Mouse (Mus musculus) liver, adult 2 months (tissue): ENCODE measurements around the gene 1810055G02Rik.

Experiments used
- CTCF ChIP-seq: fragments of 200-500 bp; IDR thresholded peaks from 2 replicates; pipeline ENCODE4 v1.5.1; 2011; ENCODE audit warnings: low read depth, low read length, control low read depth
- POLR2A ChIP-seq: fragments of 200-500 bp; IDR thresholded peaks from 2 replicates; pipeline ENCODE4 v1.6.1; 2011; ENCODE audit warnings: low read length, control low read depth; ENCODE audit not compliant: insufficient read depth; ENCODE audit errors: extremely low read depth

DNA sequence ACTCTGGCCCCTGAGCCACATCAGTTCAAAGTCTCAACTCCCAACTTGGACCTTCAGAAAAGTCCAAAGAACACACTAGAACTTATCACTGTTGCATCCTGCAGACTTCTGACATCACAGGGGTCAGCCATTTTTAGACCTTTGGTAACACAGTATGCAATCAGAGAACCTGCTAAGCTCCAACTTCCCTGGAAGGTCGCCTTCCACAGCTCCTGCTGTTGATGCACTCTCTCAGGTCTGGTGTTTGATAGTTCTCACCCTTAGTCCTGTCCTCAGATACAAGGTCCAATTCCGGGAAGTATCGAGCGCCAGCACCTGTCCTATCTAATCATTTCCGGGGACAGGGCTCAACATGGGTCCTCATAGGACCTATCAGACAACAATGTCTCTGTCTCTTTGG is 16.8 kb upstream of the 1810055G02Rik start:
- TF ChIP-seq CTCF (no peak), POLR2A (no peak)
